Mouse (Mus musculus) midbrain, postnatal 0 days (tissue): ENCODE measurements at regions not wholly inside any gene's neighbourhood (a gene's known extent, or its start where the extent isn't known, plus 50 kb on each side); places are given as distances from the start of the nearest gene placed in this dataset.

ENCODE experiments used
- ATAC-seq: fragments of 200-750 bp; cut with Nextera tagmentation; 2 replicates; pipeline ENCODE4 v1.8.0; 2017; ENCODE audit warnings: moderate number of reproducible peaks, mild to moderate bottlenecking, moderate TSS enrichment, moderate library complexity; ENCODE audit not compliant: low FRiP score
- DNase-seq: peaks from one replicate; pipeline ENCODE4 v3.0.0-alpha.2; 2015; ENCODE audit warnings: low spot score
- H3K27ac ChIP-seq: fragments of 300-500 bp; sonication (generic); 2 replicates; pipeline ENCODE4 v1.5.1; 2014; ENCODE audit warnings: low read depth, mild to moderate bottlenecking, low read length, mixed read lengths
- H3K27me3 ChIP-seq: fragments of 300-500 bp; sonication (generic); 2 replicates; pipeline ENCODE4 v1.6.1; 2014; ENCODE audit warnings: low read length, control low read depth, mixed read lengths; ENCODE audit not compliant: insufficient read depth
- H3K36me3 ChIP-seq: fragments of 300-500 bp; sonication (generic); 2 replicates; pipeline ENCODE4 v1.6.1; 2014; ENCODE audit warnings: low read length, control low read depth, mixed read lengths; ENCODE audit not compliant: insufficient read depth
- H3K4me1 ChIP-seq: fragments of 300-500 bp; sonication (generic); 2 replicates; pipeline ENCODE4 v1.6.1; 2014; ENCODE audit warnings: mild to moderate bottlenecking, control low read depth, antibody characterized with exemption, low read length, mixed read lengths; ENCODE audit not compliant: insufficient read depth
- H3K4me2 ChIP-seq: fragments of 300-500 bp; sonication (generic); 2 replicates; pipeline ENCODE4 v1.6.1; 2014; ENCODE audit warnings: low read depth, mild to moderate bottlenecking, low read length, mixed read lengths; ENCODE audit not compliant: poor library complexity, severe bottlenecking
- H3K4me3 ChIP-seq: fragments of 300-500 bp; sonication (generic); 2 replicates; pipeline ENCODE4 v1.5.1; 2014; ENCODE audit warnings: low read depth, mild to moderate bottlenecking, low read length, moderate library complexity
- H3K9ac ChIP-seq: fragments of 300-500 bp; sonication (generic); replicated peaks from 2 replicates; pipeline ENCODE4 v1.6.1; 2014; ENCODE audit warnings: mild to moderate bottlenecking, low read length, moderate library complexity, mixed read lengths; ENCODE audit not compliant: poor library complexity, severe bottlenecking
- H3K9me3 ChIP-seq: fragments of 300-500 bp; sonication (generic); 2 replicates; pipeline ENCODE4 v1.6.1; 2016; ENCODE audit warnings: low read length, control low read depth
- CTCF ChIP-seq: IDR thresholded peaks from 2 replicates; pipeline ENCODE4 v1.5.1; 2016; ENCODE audit warnings: antibody characterized with exemption, mild to moderate bottlenecking
- WGBS: fragments of 180-500 bp; shearing (Covaris S2); extraction: QIAGEN DNeasy Blood & Tissue Kit; methylation state at CpG from one replicate; pipeline ENCODE4 v1.1.7; 2014; 5-methylcytosine and 5-hydroxymethylcytosine counted together

DNA sequence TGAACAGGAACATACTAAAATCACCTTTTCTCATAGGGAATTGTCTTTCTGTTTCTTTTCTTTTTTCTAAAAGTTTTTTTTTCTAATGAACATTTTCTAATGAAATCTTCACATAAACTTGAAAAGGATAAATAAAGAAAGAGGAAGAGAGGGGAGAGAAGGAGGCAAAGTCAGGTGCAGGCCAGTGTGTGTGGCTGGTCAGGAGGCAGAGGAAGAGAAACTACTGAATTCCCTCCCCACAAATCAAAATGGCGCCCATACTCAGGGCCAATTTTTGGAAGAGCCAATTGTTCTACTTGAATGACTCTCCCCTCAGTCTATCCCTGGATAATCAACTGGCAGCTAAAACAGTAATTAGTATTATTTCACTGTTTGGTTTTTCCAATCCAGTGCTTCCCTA lies 152.0 kb downstream of the Cdc5l start:
- H3K4me1 ChIP-seq = no peaks in the 10 kb centered on the region
- no peak overlapping the region for H3K9ac ChIP-seq
- no peak overlapping the region for H3K4me2 ChIP-seq
- ATAC-seq = no peak
- H3K27me3 ChIP-seq = no peaks in the 10 kb centered on the region
- no peaks in the 10 kb centered on the region for H3K9me3 ChIP-seq
- H3K36me3 ChIP-seq = no peaks in the 10 kb centered on the region
- WGBS = 78% methylated on average over 1 of the region's 1 CpGs
- H3K27ac ChIP-seq = no peak overlapping the region
- H3K4me3 ChIP-seq = no peak overlapping the region
- no peak for TF ChIP-seq CTCF
- DNase-seq = no peak

DNA sequence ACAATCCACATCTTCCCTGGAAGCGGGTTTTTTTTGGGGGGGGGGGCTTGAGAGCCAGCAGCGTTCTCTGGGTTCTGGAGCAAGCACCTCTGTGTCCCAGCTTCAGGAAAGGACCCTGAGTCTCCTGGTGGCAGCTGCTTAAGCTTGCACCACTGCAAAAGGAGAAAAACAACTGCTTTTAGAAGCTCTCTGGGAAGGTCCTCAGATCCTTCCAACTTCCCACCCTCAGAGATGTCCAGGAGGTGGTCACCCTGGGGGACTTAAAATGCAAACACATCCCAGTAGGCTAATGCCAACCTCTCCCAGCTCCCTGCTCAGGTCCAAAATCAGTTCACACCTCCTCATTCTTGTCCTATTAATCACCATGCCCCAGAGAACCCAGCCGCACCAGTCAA lies 153.7 kb downstream of the Cdc5l start:
- 31% methylated on average over 3 of the region's 3 CpGs for WGBS
- ATAC-seq = no peak

DNA sequence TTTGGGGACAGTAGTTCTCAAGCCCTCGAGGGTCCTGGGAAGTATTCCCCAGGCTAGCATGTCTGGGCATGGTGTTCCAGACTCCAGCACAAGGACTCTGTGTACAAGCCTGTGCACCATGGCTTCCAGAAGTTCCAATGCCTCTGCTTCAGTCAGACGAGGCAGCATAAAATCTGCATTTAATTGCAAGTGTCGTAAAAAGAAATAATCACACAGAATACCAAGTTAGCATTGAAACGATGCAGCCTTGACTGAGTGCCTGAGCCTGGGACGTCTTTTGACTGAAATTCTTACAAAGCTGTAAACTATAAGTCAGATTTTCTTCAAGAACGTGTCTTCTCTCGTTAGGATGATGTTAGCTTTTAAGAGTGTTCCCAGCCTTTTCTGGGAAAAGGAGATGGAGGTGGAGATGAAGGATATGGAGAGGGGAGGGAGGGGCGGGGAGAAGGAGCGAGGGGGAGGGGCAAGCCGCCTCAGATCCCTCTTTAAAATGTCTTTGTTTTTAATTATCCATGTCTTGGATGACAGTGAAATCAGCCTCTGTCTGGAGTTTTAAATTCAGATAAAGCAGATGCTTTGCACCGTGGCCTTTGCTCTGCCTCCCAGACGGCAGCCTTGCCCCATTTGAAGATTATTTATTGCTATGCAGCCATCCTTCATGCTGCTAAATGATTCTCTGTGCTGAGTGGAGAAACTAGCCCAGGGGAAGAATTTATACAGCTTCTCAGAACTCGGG lies 154.3 kb downstream of the Cdc5l start:
- Histone ChIP-seq H3K27me3 (no peaks in the 10 kb centered on the region), H3K4me3 (no peak overlapping the region), H3K9me3 (no peaks in the 10 kb centered on the region), H3K4me2 (no peak overlapping the region), H3K4me1 (no peaks in the 10 kb centered on the region), H3K9ac (no peak overlapping the region), H3K36me3 (no peaks in the 10 kb centered on the region), H3K27ac (no peak overlapping the region)
- ATAC-seq = no peak
- 33% methylated on average over 13 of the region's 13 CpGs for WGBS
- no peak for DNase-seq
- TF ChIP-seq CTCF = no peak

More for the DNA sequence above, 153.7 kb downstream of the Cdc5l start:
- no peak overlapping the region for H3K9ac ChIP-seq
- no peaks in the 10 kb centered on the region for H3K27me3 ChIP-seq
- no peak overlapping the region for H3K27ac ChIP-seq
- no peak for DNase-seq
- no peak overlapping the region for H3K4me3 ChIP-seq
- no peaks in the 10 kb centered on the region for H3K4me1 ChIP-seq
- H3K4me2 ChIP-seq = no peak overlapping the region
- no peaks in the 10 kb centered on the region for H3K9me3 ChIP-seq
- H3K36me3 ChIP-seq = no peaks in the 10 kb centered on the region
- no peak for TF ChIP-seq CTCF

DNA sequence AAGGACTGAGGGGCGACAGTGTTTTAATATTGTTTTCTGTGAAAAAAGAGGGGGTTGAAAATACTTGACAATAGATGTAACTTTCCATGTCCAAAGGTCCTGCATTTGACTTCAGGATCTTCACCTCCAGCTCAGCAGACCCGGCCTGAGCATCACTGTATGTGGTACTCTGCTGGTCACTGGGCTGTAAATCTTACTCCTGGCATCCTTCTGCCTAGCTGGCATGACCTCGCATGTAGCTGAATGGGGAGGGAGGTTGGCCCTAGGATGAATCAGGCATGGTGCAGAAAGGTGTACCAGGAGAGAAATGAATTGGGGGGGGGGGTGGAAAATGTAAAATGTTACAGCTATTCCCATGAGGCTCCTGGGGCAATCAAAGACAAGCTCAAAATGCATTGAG lies 156.0 kb downstream of the Cdc5l start:
- no peak overlapping the region for H3K4me3 ChIP-seq
- ATAC-seq = no peak
- 87% methylated on average over 3 of the region's 3 CpGs for WGBS

DNA sequence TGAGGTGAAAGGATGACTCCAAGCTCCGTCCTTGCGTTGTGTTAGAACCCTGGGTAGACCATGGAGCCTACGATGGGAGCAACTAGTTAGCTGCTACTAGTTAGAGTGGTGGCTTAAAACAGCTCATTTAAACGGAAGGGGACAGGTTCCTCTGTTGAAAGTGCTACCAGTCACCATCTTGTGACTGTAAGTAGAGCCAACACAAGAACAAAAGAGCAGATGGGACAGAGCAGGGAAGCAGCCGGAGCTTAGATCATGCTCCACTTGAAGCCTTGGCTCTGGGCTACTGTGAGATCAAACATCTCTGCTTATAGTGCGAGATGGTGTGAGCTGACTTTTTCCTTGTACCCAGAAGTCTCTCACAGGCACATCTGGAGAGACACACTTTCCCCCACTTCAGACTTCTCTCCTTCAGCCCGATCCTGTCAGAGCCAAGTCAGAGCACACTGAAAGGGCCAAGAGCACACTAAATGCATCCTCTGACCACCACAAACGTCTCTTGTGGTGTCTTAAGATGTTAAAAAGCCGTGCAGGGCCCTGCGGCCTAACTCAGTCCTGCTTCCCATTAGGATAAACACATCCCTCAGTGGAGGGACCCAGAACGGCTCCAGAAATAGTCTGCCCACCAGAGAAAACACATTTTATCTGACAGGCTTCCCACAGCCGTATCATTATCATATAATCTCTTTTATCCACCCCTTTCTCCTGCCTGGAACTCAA lies 156.7 kb downstream of the Cdc5l start:
- no peak overlapping the region for H3K4me2 ChIP-seq
- no peaks in the 10 kb centered on the region for H3K9me3 ChIP-seq
- no peak for TF ChIP-seq CTCF
- no peaks in the 10 kb centered on the region for H3K27me3 ChIP-seq
- no peaks in the 10 kb centered on the region for H3K36me3 ChIP-seq
- ATAC-seq (no peak), DNase-seq (peak; percentile 64)
- no peak overlapping the region for H3K27ac ChIP-seq
- H3K4me3 ChIP-seq = no peak overlapping the region
- WGBS = 73% methylated on average over 12 of the region's 12 CpGs
- H3K9ac ChIP-seq = no peak overlapping the region
- no peaks in the 10 kb centered on the region for H3K4me1 ChIP-seq

More for the DNA sequence above, 156.0 kb downstream of the Cdc5l start:
- Histone ChIP-seq H3K4me2 (no peak overlapping the region), H3K4me1 (no peaks in the 10 kb centered on the region), H3K9me3 (no peaks in the 10 kb centered on the region), H3K27me3 (no peaks in the 10 kb centered on the region), H3K27ac (no peak overlapping the region), H3K36me3 (no peaks in the 10 kb centered on the region), H3K9ac (no peak overlapping the region)
- DNase-seq = no peak
- TF ChIP-seq CTCF = no peak

DNA sequence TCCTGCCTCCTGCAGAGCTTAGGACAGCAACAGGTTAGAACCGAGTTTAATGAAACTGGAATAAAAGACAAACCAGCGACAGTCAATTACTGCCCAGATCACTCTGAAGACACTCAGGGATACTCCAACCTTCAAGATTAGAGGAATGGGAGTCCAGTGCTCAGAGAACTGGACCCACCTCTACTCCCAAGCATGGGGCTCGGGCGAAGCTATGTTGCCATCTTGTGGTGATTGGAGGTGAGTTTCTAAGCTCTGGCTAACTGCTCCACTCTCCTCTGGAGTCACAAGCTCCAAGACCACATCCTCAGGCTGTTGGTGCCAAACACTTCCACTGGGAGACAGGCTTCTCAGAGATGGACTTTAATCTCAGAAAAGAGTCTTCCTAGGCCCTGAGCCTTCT lies 158.6 kb downstream of the Cdc5l start:
- TF ChIP-seq CTCF = peak; percentile 62
- WGBS = 75% methylated on average over 4 of the region's 4 CpGs
- H3K36me3 ChIP-seq = no peaks in the 10 kb centered on the region
- no peaks in the 10 kb centered on the region for H3K27me3 ChIP-seq
- H3K4me3 ChIP-seq = no peak overlapping the region
- H3K9me3 ChIP-seq = no peaks in the 10 kb centered on the region
- peak; percentile 47 for DNase-seq
- H3K27ac ChIP-seq = no peak overlapping the region
- no peak overlapping the region for H3K9ac ChIP-seq
- H3K4me2 ChIP-seq = no peak overlapping the region
- no peaks in the 10 kb centered on the region for H3K4me1 ChIP-seq
- no peak for ATAC-seq
